Mouse (Mus musculus): Measurements from ENCODE around the gene Pygo2.

- TF ChIP-seq CTCF (IDR thresholded peaks at IDR 0.05; ENCODE audit: borderline replicate concordance, insufficient read depth, low read length) (no peak), POLR2A (IDR thresholded peaks at IDR 0.05; ENCODE audit: low read depth, low read length) (no peak)
Observed at GRCm38 (mm10) chr3:89440691-89441090, 10.7 kb downstream of the Pygo2 start.

Measured in embryonic fibroblast, embryonic 13.5 days (primary cell).